Mouse (Mus musculus): Measurements from ENCODE around the gene Vdr.

- no peak for TF ChIP-seq CTCF (IDR thresholded peaks at IDR 0.05; ENCODE audit: borderline replicate concordance, insufficient read depth, low read depth, low read length)
- TF ChIP-seq POLR2A (IDR thresholded peaks at IDR 0.05; ENCODE audit: borderline replicate concordance, insufficient read depth, low read length): no peak
These were observed 45.3 kb downstream of the Vdr start for GRCm38 (mm10) chr15:97865175-97865574.

Measured in cerebellum, adult 2 months (tissue).